Mouse (Mus musculus) ovary, adult 2 months (tissue): ENCODE measurements around the gene C130032M10Rik. TPM values are rescaled to one million over a fixed set of nuclear protein-coding genes. Genes with fewer than 3 reads are reported as not detected.

Source experiments
- polyA plus RNA-seq: library from polyadenylated mRNA; depleted of rRNA; stranded (reverse); fragments of >200 nt; gene quantifications from 2 replicates; pipeline ENCODE4 v1.2.3, GENCODE M21; 2012; rRNA removed

The C130032M10Rik gene
- not detected in 2 replicates for polyA plus RNA-seq

DNA sequence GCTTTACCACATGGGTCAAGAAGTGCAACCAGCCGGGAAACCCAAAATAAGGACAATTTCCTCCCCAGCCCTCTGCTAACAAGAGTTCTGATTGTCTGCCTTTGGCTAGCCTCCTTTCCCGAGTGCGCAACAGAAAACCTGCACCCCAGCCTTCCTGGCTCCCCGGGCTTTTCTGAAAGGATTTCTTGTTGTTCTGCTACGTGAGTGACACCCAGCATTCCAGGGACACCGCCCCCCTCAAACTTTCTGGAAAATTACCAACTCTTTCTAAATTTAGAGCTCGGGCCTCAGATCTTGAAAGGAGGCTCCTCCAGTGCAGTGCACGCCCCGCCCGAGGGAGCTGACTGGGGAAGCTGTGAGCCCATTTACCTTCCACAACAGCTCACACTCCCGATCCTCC lies at the start of gene C130032M10Rik:
C130032M10Rik (plus strand) TSS at position 334 of the 400 bp plus-strand sequence.

GRCm38 (mm10) chr9:114504816-114505215 lies 10.7 kb upstream of the C130032M10Rik start, which contains the start of gene Ccr4:
Gene Ccr4 (minus strand): TSS chr9:114504916.

GRCm38 (mm10) chr9:114563761-114564606 lies 48.5 kb downstream of the C130032M10Rik start, which contains the start of gene Trim71:
Gene Trim71 (minus strand): TSS chr9:114564369.

Other genes with a start within 250 kb of the C130032M10Rik start
- gene Bcl2a1c, start 185.6 kb upstream of the C130032M10Rik start, polyA plus RNA-seq, result not detected in 2 replicates
- gene Crtap, start 125.0 kb upstream of the C130032M10Rik start, polyA plus RNA-seq, result 288 and 559 TPM in 2 replicates
- gene Glb1, start 114.6 kb upstream of the C130032M10Rik start, polyA plus RNA-seq, result 48.0 and 65.2 TPM in 2 replicates
- 10.8 and 11.6 TPM in 2 replicates for gene Tmppe, start 114.6 kb upstream of the C130032M10Rik start, polyA plus RNA-seq
- gene Ccr4, start 10.8 kb upstream of the C130032M10Rik start, polyA plus RNA-seq, result 0.16 and 0.18 TPM in 2 replicates
- 0.19 and 0.26 TPM in 2 replicates for gene Trim71, start 48.7 kb downstream of the C130032M10Rik start, polyA plus RNA-seq
- gene Cnot10, start 124.5 kb downstream of the C130032M10Rik start, polyA plus RNA-seq, result 46.0 and 47.5 TPM in 2 replicates
- gene Dync1li1, start 173.1 kb downstream of the C130032M10Rik start, polyA plus RNA-seq, result 13.7 and 16.1 TPM in 2 replicates
- gene Cmtm6, start 215.4 kb downstream of the C130032M10Rik start, polyA plus RNA-seq, result 37.0 and 37.2 TPM in 2 replicates